Mouse (Mus musculus) G1E-ER4 (cell line): ENCODE measurements around the gene Lsm4. TPM values are rescaled to one million over a fixed set of nuclear protein-coding genes. Genes with fewer than 3 reads are reported as not detected.

Experiments
- GATA1 ChIP-seq: IDR thresholded peaks from one replicate; pipeline ENCODE4 v1.8.0; 2012; ENCODE audit warnings: low read length, inconsistent platforms
- polyA plus RNA-seq: library from polyadenylated mRNA; stranded (reverse); fragments of >175 nt; gene quantifications from 2 replicates; pipeline ENCODE4 v1.2.3, GENCODE M21; 2012

Lsm4 gene
- polyA plus RNA-seq, 1 experiment, result 1,189 TPM

DNA sequence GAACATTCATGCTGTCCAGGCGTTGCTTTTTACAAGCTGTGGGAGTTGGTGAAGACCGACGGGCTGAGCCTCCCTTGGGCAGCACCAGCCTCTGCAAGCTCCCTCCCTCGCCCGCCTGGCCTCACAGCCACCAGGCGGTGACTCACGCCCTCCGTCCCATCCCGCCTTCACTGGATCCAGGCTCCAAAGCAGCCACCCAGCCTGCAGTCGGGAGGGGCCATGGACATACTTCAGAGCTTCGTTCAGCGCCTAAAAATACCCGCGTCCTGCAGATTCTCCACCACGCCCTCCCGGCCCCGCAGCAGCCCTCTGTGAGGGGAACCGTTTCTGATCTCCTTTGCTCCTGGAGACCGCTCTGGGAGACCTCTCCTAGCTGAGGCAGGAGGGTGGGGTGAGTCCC is 9.1 kb downstream of the Lsm4 start:
- TF ChIP-seq GATA1, result no peak

DNA sequence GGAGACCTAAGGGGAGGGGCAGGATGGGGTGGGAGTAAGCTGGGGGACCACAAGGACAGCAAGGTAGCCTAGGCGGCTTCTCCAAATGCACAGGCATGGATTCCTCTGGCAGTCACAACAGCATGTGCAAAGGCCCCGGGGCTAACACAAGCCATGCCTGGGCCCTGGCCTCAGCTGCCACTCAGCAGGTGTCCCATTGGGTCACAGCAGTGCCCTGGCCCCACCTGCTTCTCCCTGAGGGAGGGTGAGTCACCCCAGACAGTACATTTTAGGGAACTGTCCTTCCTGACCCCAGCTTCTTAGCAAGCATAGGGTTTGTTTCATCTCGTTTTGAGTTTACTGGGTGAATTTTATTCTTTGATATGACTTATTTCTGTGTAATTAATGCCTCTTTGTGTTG is 9.6 kb downstream of the Lsm4 start:
- TF ChIP-seq GATA1, result no peak

DNA sequence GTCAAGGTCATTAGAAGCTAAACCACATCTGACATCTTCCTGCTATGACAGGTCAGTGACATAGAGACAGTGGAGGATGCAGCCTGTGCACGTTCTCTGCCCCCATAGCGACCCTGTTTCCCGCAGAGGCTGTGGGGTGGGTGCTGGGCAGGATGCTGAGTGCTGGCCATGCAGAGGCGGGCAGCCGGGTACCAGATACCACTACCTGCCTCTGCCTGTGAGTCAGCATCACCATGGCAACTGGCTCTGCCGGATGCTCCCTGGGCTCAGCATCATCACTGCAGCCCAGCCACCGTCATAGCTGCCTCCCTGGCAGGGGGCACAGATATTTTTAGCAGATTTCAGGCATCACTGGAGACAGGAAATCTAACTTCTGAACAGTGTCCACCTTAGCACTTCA is 11.2 kb downstream of the Lsm4 start:
- no peak for TF ChIP-seq GATA1

DNA sequence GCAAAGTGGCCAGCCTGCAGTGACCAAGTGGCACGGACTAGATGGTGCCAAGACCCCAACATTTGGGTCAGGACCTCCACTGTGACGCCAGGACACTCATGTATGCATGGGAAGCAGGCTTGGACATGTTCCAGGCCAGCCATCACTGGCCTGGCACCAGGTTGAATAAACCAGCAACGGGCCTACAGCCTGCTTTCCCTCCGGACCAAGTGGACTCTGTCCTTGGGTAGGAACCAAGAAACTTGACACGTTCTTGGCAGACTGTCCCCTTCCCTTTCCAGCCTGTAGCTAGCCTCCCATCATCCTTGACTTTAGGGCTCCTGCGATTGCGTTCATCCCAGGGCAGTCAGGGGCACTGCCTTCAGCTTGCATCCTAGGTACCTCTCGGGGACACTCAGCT is 14.5 kb downstream of the Lsm4 start:
- no peak for TF ChIP-seq GATA1

DNA sequence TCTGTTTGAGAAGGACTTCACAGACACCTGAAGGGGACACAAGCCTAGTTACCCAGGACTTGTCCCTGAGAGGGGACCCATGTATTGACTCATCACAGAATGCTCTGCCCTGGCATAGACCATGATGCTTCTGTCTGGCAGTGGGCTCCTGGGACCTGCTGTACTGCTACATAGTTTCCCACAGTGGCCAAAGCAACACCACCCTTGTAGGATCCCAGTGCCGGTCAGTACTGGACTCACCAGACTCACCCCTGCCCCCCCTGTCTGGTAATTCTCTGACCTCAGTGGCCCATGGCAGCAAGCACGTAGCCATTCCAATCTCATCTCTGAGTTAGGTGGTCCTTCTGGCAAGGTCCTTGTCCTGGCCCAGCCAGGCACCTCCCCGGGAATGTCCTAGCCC is 15.1 kb downstream of the Lsm4 start:
- no peak for TF ChIP-seq GATA1

DNA sequence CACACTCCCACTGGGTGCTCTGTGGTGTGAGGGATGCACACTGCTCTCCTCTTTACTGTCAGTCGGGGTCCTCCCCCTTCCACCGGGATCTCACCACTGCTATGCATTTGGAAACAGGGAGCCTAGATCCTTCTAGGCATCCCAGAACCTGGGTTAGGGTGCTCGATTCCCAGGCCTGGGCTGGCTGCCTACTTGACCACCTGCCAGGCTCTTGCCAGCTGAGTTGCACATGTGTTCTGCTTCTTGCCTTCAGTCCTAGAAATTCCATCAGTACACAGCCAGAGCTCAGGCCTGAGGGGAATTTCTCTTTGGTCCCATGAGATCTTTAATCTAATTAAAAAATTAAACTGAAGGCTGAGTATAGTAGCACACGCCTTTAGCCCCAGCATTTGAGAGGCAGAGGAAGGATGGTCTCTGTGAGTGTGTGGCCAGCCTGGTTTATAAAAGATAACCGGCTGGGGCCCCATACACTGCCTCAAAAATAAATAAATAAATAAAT is 16.9 kb downstream of the Lsm4 start:
- no peak for TF ChIP-seq GATA1

DNA sequence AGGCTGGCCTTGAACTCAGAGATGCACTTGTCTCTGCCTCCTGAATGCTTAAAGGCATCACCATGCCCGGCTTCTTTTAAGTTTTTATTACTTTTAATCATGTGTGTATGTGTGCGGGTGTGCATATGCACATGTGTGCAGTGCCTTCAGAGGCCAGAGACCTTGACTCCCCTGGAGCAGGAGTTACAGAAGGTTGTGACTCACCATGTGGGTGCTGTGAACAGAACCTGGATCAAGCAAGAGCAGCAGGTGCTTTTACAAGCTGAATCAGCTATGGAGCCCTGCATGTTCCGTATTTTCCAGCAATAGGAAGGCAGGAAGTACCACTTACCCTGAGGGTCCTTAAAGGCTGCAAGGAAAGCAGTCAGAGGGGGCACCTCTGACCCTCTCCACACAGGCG is 18.2 kb downstream of the Lsm4 start:
- no peak for TF ChIP-seq GATA1

DNA sequence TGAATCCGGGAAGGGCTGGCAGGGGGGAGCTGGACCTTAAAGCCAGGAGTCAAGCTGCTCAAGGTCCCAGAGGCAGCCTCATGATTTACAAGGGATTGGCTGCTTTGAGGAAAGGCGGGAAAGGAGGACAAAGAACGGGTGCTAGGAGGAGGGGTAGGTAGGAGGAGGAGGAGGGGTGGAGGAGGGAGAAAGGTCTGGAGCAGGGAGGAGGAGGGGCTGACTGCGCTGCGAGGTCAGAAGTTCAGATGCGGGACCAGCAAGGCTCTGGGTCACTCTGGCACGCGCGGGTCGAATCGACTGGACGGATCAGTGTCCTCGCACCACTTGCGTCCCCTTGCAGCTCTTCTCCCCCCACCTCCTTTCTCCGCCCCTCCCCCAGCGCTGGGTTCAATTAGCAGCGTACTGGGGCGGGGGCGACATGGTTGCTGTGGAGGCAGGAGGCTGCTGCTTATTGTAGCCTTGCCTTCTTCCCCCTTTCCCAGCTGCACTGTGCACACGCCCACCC is 18.7 kb downstream of the Lsm4 start:
- TF ChIP-seq GATA1, result no peak

DNA sequence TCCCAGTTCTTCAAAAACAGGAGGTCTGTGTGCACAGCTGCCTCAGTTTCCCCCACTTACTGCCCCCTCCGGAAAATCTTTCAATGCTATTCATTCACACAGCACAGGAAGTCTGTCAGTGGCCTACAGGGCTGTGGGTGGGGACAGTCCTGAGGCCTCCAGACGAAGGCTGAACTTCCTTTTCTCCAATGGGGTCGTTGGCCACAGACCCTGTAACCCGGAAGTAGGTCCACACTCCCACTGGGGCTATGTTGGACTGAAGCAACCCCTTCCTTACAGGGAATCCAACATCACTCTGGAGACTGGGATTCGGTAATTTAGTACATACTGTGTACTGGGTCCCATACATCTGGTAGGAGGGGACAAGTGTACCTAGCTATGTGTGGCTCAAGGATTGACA is 20.6 kb downstream of the Lsm4 start:
- no peak for TF ChIP-seq GATA1

DNA sequence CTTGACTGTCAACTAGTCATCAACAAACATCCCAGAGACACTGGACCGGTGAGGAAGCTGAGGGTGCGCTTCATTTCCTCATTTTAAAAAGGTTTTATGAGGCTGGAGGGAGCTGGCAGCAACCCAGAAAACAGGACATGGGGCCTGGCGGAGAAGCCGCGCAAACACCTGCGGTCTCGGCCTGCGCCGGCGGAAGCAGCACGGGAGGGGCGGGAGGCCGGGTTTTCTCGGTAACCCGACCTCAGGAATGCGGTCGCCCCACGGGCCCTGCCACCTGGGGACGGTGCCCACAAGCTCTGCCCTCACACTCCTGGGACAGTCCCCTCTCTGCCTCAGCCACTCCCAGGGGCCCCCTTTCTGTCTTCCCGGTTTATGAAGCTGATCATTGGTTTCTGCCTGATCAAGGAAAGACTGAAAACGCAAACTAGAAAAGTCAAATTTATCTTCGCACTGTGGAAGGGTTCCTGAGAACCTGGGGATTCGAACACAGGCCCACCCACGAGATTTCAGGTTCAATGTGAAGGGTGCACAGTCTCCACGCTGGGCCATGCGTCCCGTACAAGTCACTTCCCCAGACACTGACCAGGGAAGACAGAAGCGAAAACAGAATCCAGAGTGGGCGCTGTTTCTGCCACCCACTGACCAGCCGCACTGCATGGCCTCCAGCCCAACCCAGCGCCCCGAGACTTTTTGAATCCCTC is 22.4 kb downstream of the Lsm4 start:
- no peak for TF ChIP-seq GATA1

DNA sequence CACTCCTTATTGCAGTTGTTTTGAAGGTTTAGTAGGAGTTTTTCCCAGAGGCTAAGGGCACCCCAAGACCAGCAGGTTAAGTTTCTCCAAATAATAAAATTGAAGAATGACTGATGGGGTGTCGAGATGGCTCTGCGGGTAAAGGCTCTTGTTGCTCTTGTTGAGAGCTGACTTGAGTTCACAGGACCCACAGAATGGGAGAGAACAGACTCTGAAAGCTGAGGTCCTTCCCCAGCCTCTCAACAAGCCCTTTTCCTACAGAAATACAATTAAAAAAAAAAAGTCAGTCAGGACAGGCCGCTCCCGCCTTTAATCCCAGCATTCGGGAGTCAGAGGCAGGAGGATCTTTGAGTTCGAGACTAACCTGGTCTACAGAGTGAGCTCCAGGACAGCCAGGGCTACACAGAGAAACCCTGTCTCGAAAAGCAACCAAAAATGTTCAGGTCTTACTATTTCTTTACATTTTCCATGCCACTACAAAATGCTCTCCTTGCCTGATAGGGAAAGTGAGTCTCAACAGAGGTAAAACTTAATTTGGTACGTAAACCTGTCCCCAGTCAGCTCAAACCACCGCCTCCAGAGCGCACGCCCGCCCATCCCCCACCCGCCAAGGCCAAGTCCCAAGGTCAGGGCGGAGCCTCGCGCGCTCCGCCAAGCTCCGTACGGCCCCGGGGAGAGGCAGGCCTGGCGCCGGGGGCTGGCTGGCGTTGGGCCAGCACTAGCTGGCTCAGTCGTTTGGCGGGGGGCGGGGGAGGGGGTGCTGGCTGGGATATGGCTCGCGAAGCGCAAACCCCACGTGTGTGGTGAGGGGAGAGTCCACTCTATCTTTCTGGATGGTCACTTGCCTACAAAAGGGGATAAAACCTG is 23.2 kb downstream of the Lsm4 start:
- no peak for TF ChIP-seq GATA1

DNA sequence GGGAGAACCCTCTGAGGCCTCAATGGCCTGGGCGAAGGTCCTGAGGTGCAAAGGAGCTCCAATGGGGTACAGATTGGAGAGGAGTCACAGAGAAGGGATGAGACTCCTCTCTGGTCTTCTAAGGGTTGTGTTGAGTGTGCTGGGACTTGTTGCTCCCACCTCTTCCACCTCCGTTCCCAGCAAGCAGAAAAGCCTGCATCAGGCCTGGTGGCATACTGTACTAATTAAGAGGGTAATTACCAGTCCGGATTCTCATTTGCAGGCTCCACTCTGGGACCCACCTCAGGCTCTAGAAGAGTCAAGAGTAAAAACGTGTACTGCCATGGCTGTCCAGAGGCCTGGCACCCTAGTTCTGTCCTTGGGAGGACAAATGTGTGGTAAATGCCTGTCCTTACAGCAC is 23.9 kb downstream of the Lsm4 start:
- no peak for TF ChIP-seq GATA1

DNA sequence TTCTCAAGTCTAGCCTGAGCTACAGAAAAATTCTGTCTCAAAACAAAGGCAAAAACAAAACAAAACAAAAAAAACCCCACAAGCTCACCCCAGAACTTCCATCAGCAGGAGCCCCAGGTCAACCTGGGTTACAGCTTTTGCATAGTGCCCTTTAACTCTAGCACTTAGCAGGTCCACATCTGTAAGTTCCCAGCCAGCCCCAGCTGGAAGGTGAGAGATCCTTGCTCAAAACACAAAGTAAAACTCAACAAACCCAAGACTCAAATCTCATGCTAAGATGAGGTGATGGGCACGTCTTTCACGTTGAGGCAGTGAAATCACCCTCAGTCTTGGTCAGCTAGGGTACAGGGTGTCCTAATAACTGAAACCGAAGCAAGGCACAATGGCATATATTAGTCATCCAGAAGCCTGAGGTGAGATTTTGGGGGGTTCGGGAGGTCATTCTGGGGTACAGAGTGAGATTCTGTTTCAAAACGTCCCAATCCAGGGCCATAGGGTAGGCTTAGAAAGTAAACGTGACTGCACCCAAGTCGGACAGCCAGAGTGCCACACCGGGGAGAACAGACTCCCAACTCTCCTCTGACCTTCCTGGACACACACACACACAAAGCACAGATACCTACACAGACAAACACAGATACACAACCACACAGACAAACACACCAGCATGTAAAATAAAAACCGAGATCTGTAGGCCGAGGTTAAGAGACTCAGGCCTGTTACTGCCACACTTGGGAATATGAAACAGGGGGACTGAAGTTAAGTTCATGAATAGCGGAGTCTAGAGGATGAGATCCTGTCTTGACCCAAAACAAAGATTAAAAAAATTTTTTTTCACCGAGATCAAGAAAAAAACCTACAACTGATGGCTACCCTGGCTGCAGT is 24.6 kb downstream of the Lsm4 start:
- TF ChIP-seq GATA1, result no peak

DNA sequence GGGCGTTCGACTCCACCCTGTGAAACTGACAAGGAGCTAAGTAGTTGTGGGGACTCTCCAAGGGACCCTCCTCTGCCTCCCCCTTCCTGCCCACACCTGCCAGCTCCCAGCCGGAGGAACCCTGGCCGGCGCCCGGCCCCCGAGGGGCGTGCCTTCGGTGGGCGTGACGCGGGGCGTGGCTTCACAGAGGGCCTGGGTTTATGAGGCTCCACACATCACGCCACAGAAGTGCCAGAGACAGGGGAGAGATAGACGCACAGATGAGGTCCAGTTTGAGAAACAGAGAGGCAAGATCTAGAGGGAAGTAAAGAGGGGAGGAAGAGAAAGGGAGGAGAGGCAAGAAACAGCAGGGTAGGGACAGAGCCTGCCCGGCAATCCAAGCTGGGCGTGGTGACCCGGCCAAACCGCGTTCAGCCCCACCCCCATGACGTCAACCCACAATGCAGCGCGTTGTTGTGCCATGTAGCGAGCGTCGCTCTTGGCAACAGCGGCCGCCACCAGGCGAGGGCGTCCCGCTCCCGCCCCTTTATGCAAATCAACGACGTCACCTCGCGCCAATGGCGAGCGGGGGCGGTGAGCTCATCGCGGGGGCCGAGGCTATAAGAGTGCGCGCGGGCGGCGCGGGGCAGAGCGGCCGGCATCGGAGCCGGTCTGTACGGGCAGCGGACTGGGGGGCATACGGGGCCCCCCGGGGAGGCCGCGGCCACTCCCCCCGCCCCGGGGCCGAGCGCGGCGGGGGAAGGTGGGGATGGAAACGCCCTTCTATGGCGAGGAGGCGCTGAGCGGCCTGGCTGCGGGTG is 25.5 kb downstream of the Lsm4 start, which contains the start of gene Jund:
TSS of gene Jund (plus strand) at position 640 of the 800 bp plus-strand sequence.
- no peak for TF ChIP-seq GATA1
